Mouse (Mus musculus): Measurements from ENCODE around the gene Ppp1ca. TPM values are rescaled to one million over a fixed set of nuclear protein-coding genes. Genes with fewer than 3 reads are reported as not detected.
A peak's percentile ranks its signal among the peaks of the same experiment; 100 is the strongest.

Gene Ppp1ca
- total RNA-seq, 2 experiments from 2014 or later, result 295 to 307 TPM

DNA sequence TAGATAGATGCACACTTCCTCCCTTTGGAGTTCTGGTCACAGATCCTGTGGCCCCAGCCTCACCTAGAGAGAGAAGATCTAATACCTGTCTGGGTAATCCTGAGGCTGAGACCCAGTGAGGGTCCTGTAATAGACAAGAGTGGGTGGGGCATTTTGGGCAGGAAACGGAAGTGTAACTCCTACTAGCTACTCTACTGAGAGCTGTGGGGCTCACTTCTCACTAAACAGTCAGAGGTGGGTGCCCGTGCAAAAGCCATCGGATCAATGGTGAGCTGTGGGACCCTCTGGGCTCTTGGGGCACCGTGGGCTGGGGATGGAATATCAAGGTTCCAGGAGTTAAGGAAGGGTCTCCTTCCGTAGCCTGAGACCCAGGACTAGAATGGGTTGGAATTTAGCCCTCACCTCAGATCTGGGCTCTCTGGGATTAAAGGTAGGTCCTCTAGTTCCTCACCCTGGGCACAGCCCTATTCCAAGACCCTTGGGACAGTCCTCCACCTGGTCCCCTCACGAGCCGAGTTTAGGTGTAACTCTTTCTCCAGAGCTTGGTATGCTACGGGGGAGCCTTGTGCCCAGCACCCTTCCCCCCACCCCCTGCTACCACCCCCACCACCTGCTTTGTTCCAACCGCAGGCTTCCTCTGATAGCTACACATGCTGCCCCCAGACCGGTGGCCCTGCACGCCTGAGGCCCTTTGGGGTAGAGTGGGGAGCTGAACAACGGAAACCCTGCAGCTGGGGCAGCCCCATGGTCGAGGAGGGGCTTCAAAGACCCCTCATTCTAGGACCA is 37.2 kb upstream of the Ppp1ca start:
- no peak for DNase-seq (ENCODE audit: low spot score in 2 of 2)

DNA sequence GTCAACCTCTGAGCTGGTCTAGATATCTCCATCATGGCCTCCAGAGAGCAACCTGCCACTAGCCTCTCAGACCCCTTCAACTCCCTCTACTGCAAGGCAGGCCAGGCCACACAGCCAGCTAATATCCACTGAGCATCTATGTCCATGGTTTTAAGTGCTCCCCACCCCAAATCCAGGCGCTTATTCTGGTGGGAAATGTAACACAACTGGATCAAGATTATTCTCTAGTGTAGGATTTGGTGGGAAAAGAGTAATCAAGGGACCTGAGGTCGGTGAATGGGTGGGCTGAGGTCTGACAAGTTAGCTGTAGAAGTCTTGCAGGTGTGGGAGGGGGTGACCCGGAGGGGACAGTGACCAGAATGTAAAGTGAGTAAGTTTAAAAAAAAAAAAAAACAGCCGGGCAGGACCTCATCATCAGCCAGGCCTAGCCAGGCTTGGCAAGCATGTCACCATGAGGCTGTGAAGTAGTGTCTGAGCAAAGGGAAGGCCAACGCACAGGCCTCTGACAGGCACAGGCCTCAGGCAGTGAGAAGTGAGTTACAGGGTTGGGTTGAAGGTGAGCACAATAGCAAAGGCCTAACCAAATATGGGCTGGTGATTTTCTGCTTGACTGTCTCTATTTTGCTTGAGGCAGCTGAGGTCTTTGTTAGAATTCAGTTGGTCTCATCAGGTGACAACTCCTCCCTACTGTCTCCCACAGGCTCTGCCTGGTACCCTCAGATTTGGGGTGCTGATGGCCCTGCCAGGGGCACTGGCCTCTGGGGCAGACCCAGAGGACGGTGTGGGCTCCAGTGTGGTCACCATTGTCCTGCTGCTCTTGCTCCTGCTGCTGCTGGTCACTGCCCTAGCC is 36.4 kb upstream of the Ppp1ca start:
- DNase-seq (ENCODE audit: low spot score in 2 of 2), result no peak

- DNase-seq (ENCODE audit: low spot score in 2 of 2), result no peak
Measured at GRCm38 (mm10) chr19:4156073-4156579, 35.7 kb upstream of the Ppp1ca start.

DNA sequence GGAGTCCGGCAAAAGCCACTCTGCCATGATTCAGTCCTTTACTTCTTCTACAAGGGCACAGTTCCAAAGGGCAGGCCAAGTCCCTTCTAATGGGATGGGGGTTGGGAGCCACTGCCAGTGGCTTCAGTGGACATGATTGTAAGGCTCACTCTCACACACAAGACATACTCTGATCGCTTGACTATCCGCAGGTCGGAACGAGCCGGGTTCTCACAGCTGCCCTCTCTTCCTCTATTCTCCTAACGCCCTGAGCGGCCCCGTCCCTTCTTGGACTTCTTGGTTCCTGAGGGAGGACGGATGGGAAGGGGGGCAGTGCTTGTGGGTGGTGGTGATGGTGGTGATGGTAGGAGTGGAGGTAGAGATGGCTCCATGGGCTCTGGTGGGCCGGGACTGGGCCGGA is 35.1 kb upstream of the Ppp1ca start:
- DNase-seq (ENCODE audit: low spot score in 2 of 2), result no peak

- no peak for DNase-seq (ENCODE audit: low spot score in 2 of 2)
Measured at GRCm38 (mm10) chr19:4159049-4159448, 32.8 kb upstream of the Ppp1ca start.

- DNase-seq (ENCODE audit: low spot score in 2 of 2), result peak; percentile 97
Measured at GRCm38 (mm10) chr19:4162646-4163542, 29.0 kb upstream of the Ppp1ca start, which contains the start of gene Rps6kb2. TSS of gene Rps6kb2 (minus strand) at chr19:4163354.

DNA sequence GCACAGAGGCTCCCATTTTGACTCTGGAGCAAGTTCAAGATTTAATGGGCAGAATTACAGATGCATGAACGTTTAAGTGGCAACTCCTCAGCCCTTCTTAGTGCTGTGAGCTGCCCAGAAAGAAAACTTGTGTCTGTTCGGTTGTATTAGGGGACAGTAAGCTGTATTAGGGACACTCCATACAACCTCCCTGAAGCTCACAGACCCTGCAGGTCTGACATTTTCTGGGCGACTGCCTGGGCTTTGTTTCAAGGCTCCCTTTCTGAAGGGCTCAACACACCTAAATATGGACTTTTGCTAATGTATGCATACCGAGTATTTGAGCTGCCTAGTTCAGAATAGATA is 28.4 kb upstream of the Ppp1ca start:
- no peak for DNase-seq (ENCODE audit: low spot score in 2 of 2)

- DNase-seq (ENCODE audit: low spot score in 2 of 2), result peak in 1 of 2 experiments; percentile 3
Measured at GRCm38 (mm10) chr19:4164100-4164499, 27.8 kb upstream of the Ppp1ca start.

- peak in 1 of 2 experiments; percentile 10 for DNase-seq (ENCODE audit: low spot score in 2 of 2)
Measured at GRCm38 (mm10) chr19:4164721-4165120, 27.1 kb upstream of the Ppp1ca start.

DNA sequence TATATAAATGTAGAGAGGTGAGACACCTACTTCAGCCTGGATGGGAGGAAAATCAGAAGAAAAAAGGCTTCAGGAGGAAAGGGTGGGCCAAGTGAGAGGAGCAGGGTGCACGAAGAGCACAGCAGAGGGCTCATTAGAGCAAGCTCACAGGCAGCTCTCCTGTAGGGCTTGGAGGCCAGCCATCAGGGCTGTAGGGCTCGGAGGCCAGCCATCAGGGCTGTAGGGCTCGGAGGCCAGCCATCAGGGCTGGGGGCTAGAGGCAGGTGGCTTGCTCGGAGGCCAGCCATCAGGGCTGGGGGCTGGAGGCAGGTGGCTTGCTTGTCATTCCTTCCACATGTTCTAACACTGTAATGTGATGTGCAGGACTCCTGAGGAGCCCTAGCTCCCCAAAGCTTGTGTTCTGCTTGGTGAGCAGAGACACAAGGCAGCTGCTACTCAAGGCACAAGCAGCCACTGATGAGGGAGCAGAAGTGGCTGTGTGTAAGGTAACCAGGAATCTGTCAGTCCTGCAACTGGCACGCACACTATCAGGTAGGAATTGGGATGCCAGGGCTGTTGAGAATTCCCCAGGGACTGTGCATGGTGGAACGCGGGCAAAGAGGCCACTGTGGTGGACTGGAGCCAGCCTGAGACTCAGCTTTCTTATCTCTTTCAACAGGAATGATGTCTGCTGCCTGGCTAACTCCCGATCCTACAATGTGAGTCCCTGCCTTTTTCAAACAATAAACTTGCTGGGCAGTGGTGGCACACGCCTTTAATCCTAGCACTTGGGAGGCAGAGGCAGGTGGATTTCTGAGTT is 25.0 kb upstream of the Ppp1ca start:
- no peak for DNase-seq (ENCODE audit: low spot score in 2 of 2)

DNA sequence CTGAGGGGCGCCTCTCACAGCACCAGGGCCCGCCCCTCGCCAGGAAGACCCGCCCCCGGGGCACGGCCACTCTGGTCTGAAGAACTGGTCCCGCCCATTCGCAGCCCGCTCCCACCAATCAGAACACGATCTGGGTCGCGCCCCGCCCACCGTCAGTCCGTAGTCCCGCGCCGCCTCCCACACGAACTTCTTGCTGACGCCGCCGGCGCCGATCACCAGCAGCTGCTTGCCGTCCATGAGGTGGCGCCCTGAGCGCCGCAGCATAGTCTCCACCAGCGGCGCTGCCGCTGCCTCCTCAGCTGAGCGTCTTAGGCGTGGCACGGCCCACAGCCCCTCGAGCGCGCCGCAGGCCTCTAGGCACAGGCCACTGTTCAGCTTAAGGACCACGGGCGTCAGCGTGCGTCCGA is 22.5 kb upstream of the Ppp1ca start:
- DNase-seq (ENCODE audit: low spot score in 2 of 2), result peak; percentile 100

DNA sequence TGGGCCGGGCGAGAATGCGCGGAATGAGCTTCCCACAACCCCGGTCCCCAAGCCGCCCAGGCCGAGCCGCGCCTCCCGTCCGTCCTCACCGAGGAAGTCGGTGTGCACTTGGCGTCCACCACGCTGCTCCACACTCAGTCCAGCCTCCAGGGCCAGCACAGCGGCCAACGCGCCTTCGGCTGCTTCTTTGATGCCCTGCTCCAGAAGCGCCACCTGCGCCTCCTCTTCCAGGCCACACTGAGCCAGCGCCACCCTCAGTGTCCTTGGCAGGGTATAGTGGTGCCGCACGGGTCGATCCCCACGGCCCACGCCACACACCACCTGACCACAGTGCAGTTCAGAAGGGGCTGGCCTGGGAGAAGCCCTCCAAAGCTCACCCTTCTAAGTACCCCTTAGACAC is 22.1 kb upstream of the Ppp1ca start:
- DNase-seq (ENCODE audit: low spot score in 2 of 2), result no peak

GRCm38 (mm10) chr19:4170723-4171392 is 21.0 kb upstream of the Ppp1ca start:
- DNase-seq (ENCODE audit: low spot score in 2 of 2), result peak in 1 of 2 experiments; percentile 4

- DNase-seq (ENCODE audit: low spot score in 2 of 2), result peak in 1 of 2 experiments; percentile 4
Measured at GRCm38 (mm10) chr19:4171393-4172290, 20.2 kb upstream of the Ppp1ca start.

DNA sequence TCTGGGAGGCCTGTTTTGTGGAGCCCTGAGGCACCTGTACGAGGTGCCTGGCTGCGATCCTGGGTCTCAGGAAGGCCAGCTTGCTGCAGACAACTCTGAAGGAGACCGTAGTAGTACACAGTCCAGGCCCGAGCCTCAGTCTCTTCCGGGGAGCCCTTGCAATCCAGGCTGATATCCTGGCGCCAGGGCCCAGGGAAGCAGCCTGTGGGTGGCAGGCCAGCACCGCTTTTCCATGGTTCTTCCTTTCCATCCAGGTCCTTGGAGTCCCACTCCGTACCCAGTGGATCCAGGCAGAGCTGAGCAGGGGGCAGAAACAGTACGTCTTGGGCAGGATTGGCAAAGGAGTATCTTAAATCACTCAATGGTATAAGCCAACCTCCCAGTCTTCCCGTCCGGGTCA is 18.9 kb upstream of the Ppp1ca start:
- no peak for DNase-seq (ENCODE audit: low spot score in 2 of 2)

DNA sequence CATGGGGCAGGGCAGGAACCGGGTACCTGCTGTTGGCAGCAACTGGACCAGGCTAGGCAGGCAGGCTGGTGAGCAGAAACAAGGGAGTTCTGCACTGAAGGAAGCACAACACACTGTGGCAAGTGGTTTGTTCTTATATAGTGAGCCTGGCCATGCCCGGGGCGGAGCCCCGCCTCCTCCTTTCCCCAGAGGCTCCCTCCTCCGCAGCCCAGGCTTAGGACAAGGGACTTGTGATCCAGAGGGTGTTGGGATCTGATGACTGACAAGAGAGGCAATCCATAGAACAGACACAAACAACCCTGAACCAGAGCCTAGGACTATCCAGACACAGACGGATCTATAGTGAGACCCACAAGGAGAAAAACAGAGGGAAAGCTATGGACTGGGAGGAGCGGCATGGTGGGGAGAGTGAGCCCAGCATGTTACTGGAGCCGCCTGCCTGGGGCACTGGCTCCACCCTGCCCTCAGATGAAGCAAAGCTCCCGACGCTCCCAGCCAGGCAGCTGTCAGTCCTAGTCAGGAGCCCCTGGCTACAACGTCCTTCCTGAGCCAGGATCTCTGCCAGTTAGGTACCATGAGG is 16.4 kb upstream of the Ppp1ca start, which contains the start of gene Carns1:
Gene Carns1 (minus strand): TSS at position 112 of the 580 bp plus-strand sequence.
- DNase-seq (ENCODE audit: low spot score in 2 of 2), result no peak

DNA sequence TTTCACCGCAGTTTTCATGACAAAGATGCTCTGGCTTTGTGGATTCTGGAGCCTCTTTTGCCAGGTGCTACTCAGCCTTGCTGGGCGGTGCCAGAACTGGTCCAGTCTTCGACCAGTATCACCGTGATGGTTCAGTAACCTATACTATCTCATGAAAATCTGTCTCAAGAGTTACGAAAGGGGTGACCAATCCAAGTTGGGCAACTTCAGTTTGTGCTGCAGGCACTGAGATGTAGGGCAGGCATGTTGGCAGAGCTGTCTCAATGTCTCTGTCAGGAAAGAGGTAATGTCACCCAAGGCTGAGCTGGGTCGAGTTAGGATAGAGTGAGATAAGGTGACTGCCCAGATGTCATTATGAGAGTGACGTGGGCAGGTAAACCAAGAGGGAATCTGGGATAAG is 11.5 kb upstream of the Ppp1ca start:
- DNase-seq (ENCODE audit: low spot score in 2 of 2), result no peak

- DNase-seq (ENCODE audit: low spot score in 2 of 2), result peak in 1 of 2 experiments; percentile 63
Measured at GRCm38 (mm10) chr19:4181892-4182291, 10.0 kb upstream of the Ppp1ca start.

Data from layer of hippocampus, postnatal 10 days (tissue).